Mouse (Mus musculus) cerebellum, adult 2 months (tissue): ENCODE measurements at regions not wholly inside any gene's neighbourhood (a gene's known extent, or its start where the extent isn't known, plus 50 kb on each side); places are given as distances from the start of the nearest gene placed in this dataset.

Source experiments
- DNase-seq, 2 experiments: peaks; one replicate each; pipeline ENCODE4 v3.0.0; 2021
- H3K27ac ChIP-seq: fragments of 200-500 bp; 2 replicates; pipeline ENCODE4 v1.5.1; 2012; ENCODE audit warnings: low read length, control low read depth, inconsistent platforms; ENCODE audit not compliant: insufficient read depth
- H3K27me3 ChIP-seq: fragments of 200-500 bp; 2 replicates; pipeline ENCODE4 v1.6.1; 2012; ENCODE audit warnings: inconsistent platforms, mild to moderate bottlenecking, low read length, moderate library complexity; ENCODE audit not compliant: control insufficient read depth, insufficient read depth
- H3K4me1 ChIP-seq: fragments of 200-500 bp; 2 replicates; pipeline ENCODE4 v1.6.1; 2011; ENCODE audit warnings: low read length; ENCODE audit not compliant: control insufficient read depth, insufficient read depth
- H3K4me3 ChIP-seq: fragments of 200-500 bp; replicated peaks from 2 replicates; pipeline ENCODE3; 2011; ENCODE audit warnings: mild to moderate bottlenecking, low read depth, low read length, control low read depth; ENCODE audit not compliant: insufficient read depth
- CTCF ChIP-seq: fragments of 200-500 bp; IDR thresholded peaks from 2 replicates; pipeline ENCODE4 v1.5.1; 2011; ENCODE audit warnings: low read depth, mild to moderate bottlenecking, control low read depth, low read length, moderate library complexity, borderline replicate concordance; ENCODE audit not compliant: insufficient read depth
- POLR2A ChIP-seq: fragments of 200-500 bp; IDR thresholded peaks from 2 replicates; pipeline ENCODE4 v1.6.1; 2011; ENCODE audit warnings: low read length, control low read depth, borderline replicate concordance; ENCODE audit not compliant: insufficient read depth
- WGBS: fragments of 180-500 bp; shearing (Covaris S2); methylation state at CpG from one replicate; pipeline ENCODE4 v1.1.7; 2018; 5-methylcytosine and 5-hydroxymethylcytosine counted together

DNA sequence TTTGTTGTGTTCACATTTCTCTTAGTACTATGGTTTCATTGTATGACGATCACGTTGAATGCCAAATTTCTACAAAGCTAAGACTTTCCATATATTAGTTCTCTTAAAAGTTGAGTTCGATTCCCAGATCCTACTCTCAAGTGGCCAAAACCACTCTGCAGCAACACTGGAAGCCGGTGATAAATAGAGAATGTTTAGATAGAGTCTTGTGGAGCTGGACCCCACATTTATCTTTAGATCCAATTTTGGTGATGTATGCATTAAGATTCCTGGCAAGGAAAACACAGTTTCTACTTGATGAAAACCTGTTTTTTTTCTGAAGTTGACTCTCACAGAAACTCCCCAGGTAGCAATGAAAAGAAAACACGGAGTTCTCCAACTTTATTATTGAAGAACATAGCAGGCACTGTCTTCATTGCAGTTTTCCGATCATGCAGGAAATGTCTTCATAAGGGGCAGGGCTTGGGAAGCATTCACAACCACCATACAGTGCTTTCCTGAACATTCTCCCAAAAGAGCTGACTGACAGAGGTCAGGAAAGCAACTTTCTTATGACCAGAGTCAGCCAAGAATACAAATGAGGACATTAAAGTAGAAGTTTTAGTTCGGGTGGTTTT lies 310.7 kb downstream of the Cd109 start:
- no peaks in the 10 kb centered on the region for H3K4me1 ChIP-seq
- TF ChIP-seq POLR2A: no peak
- TF ChIP-seq CTCF: no peak
- WGBS: 78% methylated on average over 7 of the region's 7 CpGs
- DNase-seq: no peak
- no peaks in the 10 kb centered on the region for H3K27me3 ChIP-seq
- no peak overlapping the region for H3K27ac ChIP-seq
- no peak overlapping the region for H3K4me3 ChIP-seq

DNA sequence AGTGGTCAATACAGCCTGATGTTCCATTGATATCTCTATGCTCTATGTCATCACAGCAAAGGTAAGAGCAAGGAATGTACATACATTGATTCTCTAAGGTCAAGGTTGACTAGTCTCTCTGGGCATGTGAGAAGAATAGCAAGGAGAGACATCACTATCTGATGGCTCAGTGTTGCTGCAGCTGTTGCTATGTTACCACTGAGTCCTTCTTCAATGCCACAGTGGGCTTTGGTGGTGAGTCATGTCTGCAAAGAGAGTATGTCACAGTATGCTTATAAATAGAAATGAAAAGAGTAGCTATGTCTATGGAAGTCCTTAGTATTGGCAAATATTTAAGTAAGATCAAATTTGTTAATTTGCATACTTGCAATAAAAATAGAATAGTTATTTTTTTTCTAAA lies 326.3 kb downstream of the Cd109 start:
- DNase-seq: no peak
- Histone ChIP-seq H3K27ac (no peak overlapping the region), H3K27me3 (no peaks in the 10 kb centered on the region), H3K4me3 (no peak overlapping the region), H3K4me1 (no peaks in the 10 kb centered on the region)
- TF ChIP-seq POLR2A (no peak), CTCF (no peak)

DNA sequence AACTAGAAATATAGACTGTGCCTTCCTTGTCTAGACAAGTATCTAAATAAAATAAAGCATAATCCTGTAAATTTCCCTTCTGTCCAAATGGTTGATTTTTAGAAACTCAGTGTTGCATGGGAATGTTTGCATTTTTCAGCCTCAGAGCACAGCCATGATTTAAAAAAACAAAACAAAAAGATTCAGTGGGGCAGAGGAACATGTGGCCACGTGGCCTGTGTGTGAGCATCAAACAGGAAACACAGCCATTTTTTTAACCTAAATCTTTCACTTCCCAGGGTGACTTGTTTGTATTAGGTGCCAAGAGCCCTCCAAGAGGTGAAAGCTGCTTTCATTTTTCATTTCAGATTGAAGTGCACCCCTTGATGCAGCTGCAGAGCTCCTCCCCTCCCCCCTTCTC lies 349.5 kb downstream of the Cd109 start:
- TF ChIP-seq POLR2A: no peak
- no peak for TF ChIP-seq CTCF
- Histone ChIP-seq H3K4me3 (no peak overlapping the region), H3K27ac (no peak overlapping the region), H3K27me3 (no peaks in the 10 kb centered on the region), H3K4me1 (peaks cover 4% of the 10 kb centered on the region; the same call in 1 of the 2 replicates)
- DNase-seq: no peak
- WGBS: 81% methylated on average over 1 of the region's 1 CpGs

DNA sequence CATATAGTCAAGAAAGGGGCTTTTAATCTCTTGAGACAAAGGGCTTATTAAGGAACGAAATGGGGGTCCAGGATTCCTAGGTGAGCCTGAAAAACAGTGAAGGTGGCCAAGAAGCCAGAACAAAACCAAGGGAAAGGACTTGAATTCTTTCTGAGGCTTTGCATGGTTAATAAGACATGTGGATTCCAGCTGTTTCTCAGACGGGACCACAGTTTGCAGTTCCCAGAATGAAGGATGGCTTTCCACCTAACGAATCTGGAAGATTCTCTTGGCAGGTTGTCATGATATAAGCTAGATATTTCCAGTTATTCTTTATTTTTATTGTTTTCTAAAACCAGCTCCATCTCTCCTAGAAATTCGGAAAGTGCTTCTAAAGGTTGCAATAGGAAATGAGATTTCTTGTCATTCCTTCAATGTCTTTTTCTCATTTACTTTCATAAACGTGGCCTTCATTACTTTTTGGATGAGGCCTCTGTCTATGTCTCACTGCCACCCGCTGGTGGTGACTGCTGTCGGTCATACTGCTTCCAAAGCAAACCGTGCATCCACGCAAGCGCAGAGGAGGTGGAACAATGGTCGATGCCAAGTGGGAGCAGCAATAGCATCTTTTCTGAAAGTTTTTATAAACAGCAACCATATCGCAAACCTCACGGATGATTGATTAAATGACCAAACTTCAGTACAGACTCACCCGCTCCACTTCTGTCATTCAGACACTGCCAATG lies 350.0 kb downstream of the Cd109 start:
- Histone ChIP-seq H3K27ac (no peak overlapping the region), H3K27me3 (no peaks in the 10 kb centered on the region), H3K4me1 (peaks cover 4% of the 10 kb centered on the region; the same call in 1 of the 2 replicates), H3K4me3 (no peak overlapping the region)
- DNase-seq: peak; percentile 37 to 60
- WGBS: 33% methylated on average over 14 of the region's 14 CpGs
- TF ChIP-seq POLR2A: no peak
- no peak for TF ChIP-seq CTCF

DNA sequence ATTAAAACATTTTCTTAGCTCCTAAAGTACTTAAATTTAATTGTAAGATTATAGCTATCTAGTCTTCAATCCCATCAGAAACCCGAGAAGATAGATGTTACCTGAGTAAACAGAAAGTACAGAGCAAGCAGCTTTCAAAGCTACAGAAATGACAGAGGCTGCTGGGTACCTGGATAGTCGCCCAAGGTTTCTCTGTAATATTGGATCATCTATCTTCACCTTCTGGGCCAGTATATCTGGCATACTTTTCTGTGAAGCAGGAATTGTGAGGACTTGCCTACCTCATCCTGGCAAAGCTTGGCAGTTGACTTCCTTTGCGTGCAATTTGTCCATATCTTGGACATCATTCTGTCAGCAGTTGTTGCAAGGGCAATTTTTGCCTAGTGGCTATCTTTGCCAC lies 356.4 kb downstream of the Cd109 start:
- no peak overlapping the region for H3K27ac ChIP-seq

DNA sequence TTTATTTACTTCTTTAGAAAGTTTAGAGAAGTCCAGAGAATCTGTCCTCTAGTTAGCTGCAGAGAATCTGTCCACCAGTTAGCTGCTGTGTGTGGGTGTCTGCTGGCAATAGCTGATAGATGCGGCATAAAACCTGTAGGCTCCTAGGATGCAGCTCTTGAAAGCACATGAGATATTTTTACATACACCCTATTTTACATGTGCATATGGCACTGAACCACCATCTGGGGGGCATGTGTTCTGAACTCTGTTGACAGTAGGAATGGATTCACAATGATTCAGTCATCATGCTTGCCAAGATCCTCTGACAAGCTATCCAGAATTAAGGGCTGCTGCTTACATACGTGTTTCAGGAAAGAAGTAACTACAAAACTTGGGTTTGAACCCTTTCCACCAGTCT lies 368.4 kb downstream of the Cd109 start:
- TF ChIP-seq POLR2A (no peak), CTCF (no peak)
- H3K27ac ChIP-seq: no peak overlapping the region
- H3K4me3 ChIP-seq: no peak overlapping the region
- WGBS: 42% methylated on average over 2 of the region's 2 CpGs
- H3K4me1 ChIP-seq: no peaks in the 10 kb centered on the region
- H3K27me3 ChIP-seq: no peaks in the 10 kb centered on the region
- no peak for DNase-seq

More for the DNA sequence above, 356.4 kb downstream of the Cd109 start:
- 27% methylated on average over 3 of the region's 3 CpGs for WGBS
- no peaks in the 10 kb centered on the region for H3K27me3 ChIP-seq
- no peak overlapping the region for H3K4me3 ChIP-seq
- no peaks in the 10 kb centered on the region for H3K4me1 ChIP-seq
- TF ChIP-seq CTCF (no peak), POLR2A (no peak)
- DNase-seq: peak; percentile 18 to 66

DNA sequence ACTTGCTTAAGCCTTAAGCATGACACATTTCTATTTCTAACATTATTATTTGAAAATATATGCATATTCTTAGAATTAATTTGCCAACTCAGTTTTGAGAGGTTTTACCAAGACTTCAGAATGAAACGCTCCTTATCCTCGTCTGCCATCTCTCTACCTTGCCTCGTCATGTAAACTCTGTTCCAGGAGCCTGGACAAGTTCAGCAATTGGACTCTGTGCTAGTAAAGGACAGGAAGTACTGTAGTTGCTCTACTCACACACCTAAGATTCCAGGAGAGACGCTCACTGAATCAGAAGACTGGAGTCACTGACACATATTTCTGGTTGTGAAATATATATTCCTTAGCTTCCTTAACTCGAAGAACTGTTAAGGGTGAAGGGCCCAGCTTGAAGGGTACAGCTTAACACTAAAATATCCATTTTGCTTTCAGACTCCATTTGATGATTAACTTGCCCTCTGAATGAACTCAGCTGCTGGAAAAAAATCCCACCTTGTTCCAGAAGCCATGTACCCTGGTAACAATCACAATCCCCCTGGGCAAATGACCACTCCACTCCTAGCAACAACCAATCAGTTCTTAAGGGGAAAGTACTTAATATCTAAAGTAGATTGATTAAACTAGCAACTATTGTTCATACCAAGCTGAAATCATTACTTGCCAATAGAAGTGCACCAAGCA lies 370.0 kb downstream of the Cd109 start:
- no peak overlapping the region for H3K4me3 ChIP-seq
- no peak for DNase-seq
- no peak overlapping the region for H3K27ac ChIP-seq
- TF ChIP-seq POLR2A (no peak), CTCF (no peak)
- 95% methylated on average over 5 of the region's 5 CpGs for WGBS
- H3K27me3 ChIP-seq: no peaks in the 10 kb centered on the region
- no peaks in the 10 kb centered on the region for H3K4me1 ChIP-seq

DNA sequence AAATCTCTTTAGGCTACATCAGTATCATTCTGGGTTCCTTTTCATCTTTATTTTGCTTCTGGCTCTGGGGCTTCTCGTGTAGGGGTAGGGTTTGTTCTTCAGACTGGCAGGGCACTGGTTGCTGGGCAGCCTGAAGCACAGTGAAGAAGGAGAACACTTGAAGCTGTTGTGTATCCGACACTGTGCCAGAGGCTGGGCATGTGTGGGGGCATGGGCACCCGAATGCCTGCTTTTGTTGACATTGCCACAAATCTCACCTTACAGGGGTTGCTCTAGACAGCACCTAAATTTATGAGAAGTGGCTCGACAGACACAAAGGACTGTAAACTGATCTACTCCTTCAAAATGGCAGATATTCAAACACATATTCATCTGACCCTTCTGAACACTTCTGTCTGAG lies 376.0 kb downstream of the Cd109 start:
- H3K27ac ChIP-seq: no peak overlapping the region
- WGBS: 69% methylated on average over 4 of the region's 4 CpGs
- DNase-seq: no peak
- H3K4me1 ChIP-seq: no peaks in the 10 kb centered on the region
- H3K4me3 ChIP-seq: no peak overlapping the region
- no peaks in the 10 kb centered on the region for H3K27me3 ChIP-seq
- TF ChIP-seq POLR2A (no peak), CTCF (no peak)
